Mouse (Mus musculus) forebrain, embryonic 14.5 days (tissue): ENCODE measurements at regions not wholly inside any gene's neighbourhood (a gene's known extent, or its start where the extent isn't known, plus 50 kb on each side); places are given as distances from the start of the nearest gene placed in this dataset.
A peak's percentile ranks its signal among the peaks of the same experiment; 100 is the strongest.

Source experiments
- ATAC-seq: fragments of 200-750 bp; cut with Nextera tagmentation; 2 replicates; pipeline ENCODE4 v1.8.0; 2017; ENCODE audit warnings: mild to moderate bottlenecking, moderate library complexity
- DNase-seq: peaks from one replicate; pipeline ENCODE4 v3.0.0-alpha.2; 2015; ENCODE audit warnings: low spot score
- H3K27ac ChIP-seq: fragments of 300-500 bp; sonication (generic); 2 replicates; pipeline ENCODE4 v1.5.1; 2014; ENCODE audit warnings: low read depth, mild to moderate bottlenecking, control low read depth, low read length, moderate library complexity
- H3K27me3 ChIP-seq: fragments of 300-500 bp; sonication (generic); replicated peaks from 2 replicates; pipeline ENCODE4 v1.6.1; 2014; ENCODE audit warnings: low read length, control low read depth, mixed read lengths; ENCODE audit not compliant: control insufficient read depth, insufficient read depth
- H3K36me3 ChIP-seq: fragments of 300-500 bp; sonication (generic); 2 replicates; pipeline ENCODE4 v1.6.1; 2014; ENCODE audit warnings: low read length, control low read depth; ENCODE audit not compliant: control insufficient read depth, insufficient read depth
- H3K4me1 ChIP-seq: fragments of 300-500 bp; sonication (generic); 2 replicates; pipeline ENCODE4 v1.6.1; 2014; ENCODE audit warnings: antibody characterized with exemption, low read length, control low read depth; ENCODE audit not compliant: control insufficient read depth, insufficient read depth
- H3K4me2 ChIP-seq: fragments of 300-500 bp; sonication (generic); 2 replicates; pipeline ENCODE4 v1.6.1; 2014; ENCODE audit warnings: mild to moderate bottlenecking, control low read depth, low read length
- H3K4me3 ChIP-seq: fragments of 300-500 bp; sonication (generic); 2 replicates; pipeline ENCODE4 v1.5.1; 2014; ENCODE audit warnings: low read depth, low read length, control low read depth
- H3K9ac ChIP-seq: fragments of 300-500 bp; sonication (generic); 2 replicates; pipeline ENCODE4 v1.6.1; 2014; ENCODE audit warnings: mild to moderate bottlenecking, low read length, control low read depth, moderate library complexity
- H3K9me3 ChIP-seq: fragments of 300-500 bp; sonication (generic); replicated peaks from 2 replicates; pipeline ENCODE4 v1.6.1; 2016; ENCODE audit warnings: low read length, control low read depth, mixed read lengths; ENCODE audit not compliant: control insufficient read depth
- WGBS: fragments of 180-500 bp; shearing (Covaris S2); extraction: QIAGEN DNeasy Blood & Tissue Kit; methylation state at CpG from one replicate; pipeline ENCODE4 v1.1.7; 2014; 5-methylcytosine and 5-hydroxymethylcytosine counted together

GRCm38 (mm10) chr3:13242532-13242931, 1238.0 kb upstream of the Slc7a12 start:
- no peaks in the 10 kb centered on the region for H3K9me3 ChIP-seq
- H3K27ac ChIP-seq = no peak overlapping the region
- no peak overlapping the region for H3K4me3 ChIP-seq
- no peak overlapping the region for H3K9ac ChIP-seq
- H3K36me3 ChIP-seq = no peaks in the 10 kb centered on the region
- no peaks in the 10 kb centered on the region for H3K4me1 ChIP-seq
- ATAC-seq = no peak
- 87% methylated on average over 2 of the region's 2 CpGs for WGBS
- H3K4me2 ChIP-seq = no peak overlapping the region
- no peaks in the 10 kb centered on the region for H3K27me3 ChIP-seq
- DNase-seq = no peak

- Histone ChIP-seq H3K36me3 (no peaks in the 10 kb centered on the region), H3K4me1 (no peaks in the 10 kb centered on the region), H3K4me2 (no peak overlapping the region), H3K27ac (no peak overlapping the region), H3K9me3 (no peaks in the 10 kb centered on the region), H3K27me3 (no peaks in the 10 kb centered on the region), H3K4me3 (no peak overlapping the region), H3K9ac (no peak overlapping the region)
- ATAC-seq (no peak), DNase-seq (no peak)
Measured at GRCm38 (mm10) chr3:13247537-13247936, 1233.0 kb upstream of the Slc7a12 start.

- no peak overlapping the region for H3K9ac ChIP-seq
- no peak for ATAC-seq
Measured at GRCm38 (mm10) chr3:13248789-13249188, 1231.7 kb upstream of the Slc7a12 start.

GRCm38 (mm10) chr3:13250721-13251120, 1229.8 kb upstream of the Slc7a12 start:
- Histone ChIP-seq H3K4me3 (no peak overlapping the region), H3K27me3 (no peaks in the 10 kb centered on the region), H3K4me2 (no peak overlapping the region), H3K27ac (no peak overlapping the region), H3K9ac (no peak overlapping the region), H3K9me3 (no peaks in the 10 kb centered on the region), H3K36me3 (no peaks in the 10 kb centered on the region), H3K4me1 (no peaks in the 10 kb centered on the region)
- 88% methylated on average over 1 of the region's 1 CpGs for WGBS
- DNase-seq (no peak), ATAC-seq (no peak)

More at GRCm38 (mm10) chr3:13248789-13249188, 1231.7 kb upstream of the Slc7a12 start:
- no peak for DNase-seq
- no peaks in the 10 kb centered on the region for H3K4me1 ChIP-seq
- H3K9me3 ChIP-seq = no peaks in the 10 kb centered on the region
- no peak overlapping the region for H3K4me3 ChIP-seq
- no peaks in the 10 kb centered on the region for H3K36me3 ChIP-seq
- no peak overlapping the region for H3K27ac ChIP-seq
- no peak overlapping the region for H3K4me2 ChIP-seq
- no peaks in the 10 kb centered on the region for H3K27me3 ChIP-seq

GRCm38 (mm10) chr3:13254061-13254460, 1226.4 kb upstream of the Slc7a12 start:
- Histone ChIP-seq H3K4me2 (no peak overlapping the region), H3K27ac (no peak overlapping the region), H3K4me1 (no peaks in the 10 kb centered on the region), H3K9me3 (no peaks in the 10 kb centered on the region), H3K36me3 (no peaks in the 10 kb centered on the region), H3K27me3 (no peaks in the 10 kb centered on the region), H3K4me3 (no peak overlapping the region), H3K9ac (no peak overlapping the region)
- ATAC-seq = no peak
- DNase-seq = peak; percentile 3
